Mouse (Mus musculus) neural tube, embryonic 11.5 days (tissue): ENCODE measurements around the gene Ugt1a8. TPM values are rescaled to one million over a fixed set of nuclear protein-coding genes. Genes with fewer than 3 reads are reported as not detected.
"Not testable (repeated sequence)": the region's sequence is repeated elsewhere in the genome, so short reads cannot be mapped to it uniquely, and the experiment has no call there.

Source experiments
- ATAC-seq: fragments of 200-750 bp; cut with Nextera tagmentation; 2 replicates; pipeline ENCODE4 v1.8.0; 2017; ENCODE audit warnings: moderate number of reproducible peaks, mild to moderate bottlenecking, moderate TSS enrichment, moderate library complexity; ENCODE audit not compliant: insufficient read depth, low FRiP score, low TSS enrichment
- DNase-seq: peaks from one replicate; pipeline ENCODE4 v3.0.0-alpha.2; 2015; ENCODE audit warnings: low spot score
- H3K27ac ChIP-seq: fragments of 300-500 bp; sonication (generic); 2 replicates; pipeline ENCODE4 v1.5.1; 2014; ENCODE audit warnings: low read depth, mild to moderate bottlenecking, low read length
- H3K27me3 ChIP-seq: fragments of 300-500 bp; sonication (generic); 2 replicates; pipeline ENCODE4 v1.6.1; 2014; ENCODE audit warnings: mild to moderate bottlenecking, low read length, mixed read lengths; ENCODE audit not compliant: control insufficient read depth, insufficient read depth
- H3K36me3 ChIP-seq: fragments of 300-500 bp; sonication (generic); 2 replicates; pipeline ENCODE4 v1.6.1; 2014; ENCODE audit warnings: mild to moderate bottlenecking, low read length, moderate library complexity, mixed read lengths; ENCODE audit not compliant: control insufficient read depth, insufficient read depth
- H3K4me1 ChIP-seq: fragments of 300-500 bp; sonication (generic); 2 replicates; pipeline ENCODE4 v1.6.1; 2014; ENCODE audit warnings: low read length, mixed read lengths; ENCODE audit not compliant: control insufficient read depth, insufficient read depth
- H3K4me2 ChIP-seq: fragments of 300-500 bp; sonication (generic); 2 replicates; pipeline ENCODE4 v1.6.1; 2014; ENCODE audit warnings: low read depth, mild to moderate bottlenecking, moderate library complexity
- H3K4me3 ChIP-seq: fragments of 300-500 bp; sonication (generic); 2 replicates; pipeline ENCODE4 v1.5.1; 2014; ENCODE audit warnings: low read depth, low read length
- H3K9ac ChIP-seq: fragments of 300-500 bp; sonication (generic); 2 replicates; pipeline ENCODE4 v1.6.1; 2014; ENCODE audit warnings: mild to moderate bottlenecking, low read length
- H3K9me3 ChIP-seq: fragments of 300-500 bp; sonication (generic); 2 replicates; pipeline ENCODE4 v1.6.1; 2016; ENCODE audit warnings: low read length; ENCODE audit not compliant: control insufficient read depth
- WGBS: fragments of 180-500 bp; shearing (Covaris S2); extraction: QIAGEN DNeasy Blood & Tissue Kit; methylation state at CpG from one replicate; pipeline ENCODE4 v1.1.7; 2014; 5-methylcytosine and 5-hydroxymethylcytosine counted together
- polyA plus RNA-seq: library from polyadenylated mRNA; unstranded; fragments of >200 nt; fragmentation: Nextera tagmentation; extraction: Ambion mirVana; gene quantifications from 2 replicates; pipeline ENCODE4 v1.2.1, GENCODE M21; 2014

Ugt1a8 gene
- polyA plus RNA-seq, result not detected in 2 replicates

DNA sequence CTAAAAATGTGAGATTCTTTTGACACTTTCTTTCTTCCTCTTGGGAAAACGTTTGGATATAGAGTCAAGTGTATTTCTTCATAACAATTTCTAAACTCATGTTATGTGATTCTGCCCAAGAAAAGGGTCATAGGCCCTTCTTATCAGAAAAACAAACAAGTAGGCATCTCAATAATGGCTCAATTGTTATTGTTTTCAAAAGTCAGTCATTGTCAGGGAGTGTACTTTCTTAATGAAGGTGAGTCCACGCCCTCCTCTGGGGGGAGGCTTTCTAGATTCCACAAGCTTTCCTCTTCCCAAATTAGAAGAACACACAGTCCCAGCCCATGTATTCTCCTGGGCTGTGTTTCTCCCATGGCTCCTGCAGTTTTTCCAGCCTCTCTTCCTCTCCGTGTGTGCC is at the start of gene Ugt1a8:
Gene Ugt1a8 (plus strand): TSS at position 301 of the 400 bp plus-strand sequence.
- 79% methylated on average over 3 of the region's 3 CpGs for WGBS

GRCm38 (mm10) chr1:88043044-88043443 is 44.6 kb upstream of the Ugt1a8 start:
- 89% methylated on average over 1 of the region's 2 CpGs for WGBS
- not testable (repeated sequence) for H3K9me3 ChIP-seq, H3K4me2 ChIP-seq, H3K27ac ChIP-seq, DNase-seq, H3K27me3 ChIP-seq, H3K4me1 ChIP-seq, H3K4me3 ChIP-seq, H3K9ac ChIP-seq, ATAC-seq, H3K36me3 ChIP-seq

More for the DNA sequence above, at the start of gene Ugt1a8:
- no peak for DNase-seq
- Histone ChIP-seq H3K4me2 (no peak within 1 kb of the TSS), H3K27me3 (no peaks in the 10 kb centered on the region), H3K4me1 (no peaks in the 10 kb centered on the region), H3K27ac (no peak within 1 kb of the TSS), H3K4me3 (no peak within 1 kb of the TSS), H3K9me3 (no peaks in the 10 kb centered on the region), H3K9ac (no peak within 1 kb of the TSS), H3K36me3 (no peaks in the 10 kb centered on the region)
- ATAC-seq, result no peak

DNA sequence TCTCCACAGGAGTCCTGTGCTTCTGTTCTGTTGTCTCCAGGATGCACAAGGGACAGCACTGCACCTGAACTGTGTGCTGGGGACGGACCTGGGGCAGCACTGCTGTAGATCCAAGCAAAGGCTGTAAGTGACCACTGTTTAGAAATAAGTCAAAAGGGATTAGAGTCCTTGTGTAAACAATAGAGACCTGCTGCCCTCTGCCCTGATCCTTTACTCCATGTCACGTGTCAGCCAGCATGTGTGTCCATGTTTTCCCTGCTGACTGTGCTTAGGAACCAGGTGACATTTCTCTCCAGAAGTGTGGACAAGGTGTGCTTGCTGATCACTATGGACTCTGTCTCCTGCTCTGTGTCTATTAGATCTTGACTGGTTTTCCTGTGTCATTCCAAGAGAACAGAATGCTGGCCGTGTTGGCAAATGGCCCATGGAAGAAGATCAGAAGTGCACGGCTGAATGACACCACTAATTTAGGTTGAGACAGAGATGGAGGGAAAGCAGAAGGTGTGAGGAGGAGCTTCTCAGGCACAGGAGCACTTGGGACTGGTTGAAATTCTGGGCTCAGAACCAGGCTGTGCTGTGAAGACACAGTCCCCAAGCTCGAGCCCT is 42.7 kb upstream of the Ugt1a8 start:
- H3K4me1 ChIP-seq, H3K9me3 ChIP-seq, ATAC-seq, H3K4me3 ChIP-seq, H3K27ac ChIP-seq, H3K4me2 ChIP-seq, H3K9ac ChIP-seq, H3K36me3 ChIP-seq, DNase-seq, H3K27me3 ChIP-seq: not testable (repeated sequence)
- WGBS, result 78% methylated on average over 3 of the region's 5 CpGs

DNA sequence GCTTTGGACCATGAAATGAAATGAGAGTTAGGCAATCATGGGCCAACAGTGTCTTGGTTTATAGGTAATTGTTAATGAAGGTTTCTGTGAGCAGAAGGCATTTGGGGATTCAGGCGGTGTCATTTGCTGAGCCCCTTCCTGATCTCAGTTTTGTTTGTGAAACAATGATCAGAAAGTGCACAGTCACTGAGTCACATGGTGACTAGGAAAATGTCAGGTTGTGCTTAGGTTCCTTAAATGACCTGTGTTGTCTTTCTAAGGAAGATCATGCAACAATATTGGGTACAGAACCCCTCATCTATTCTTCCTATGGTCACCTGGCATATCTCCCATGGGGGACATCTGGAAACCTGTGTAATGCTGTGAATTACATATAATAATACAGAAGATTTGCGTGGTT is 40.2 kb upstream of the Ugt1a8 start:
- H3K4me2 ChIP-seq, DNase-seq, H3K9ac ChIP-seq, H3K36me3 ChIP-seq, H3K4me1 ChIP-seq, H3K9me3 ChIP-seq, H3K27ac ChIP-seq, H3K4me3 ChIP-seq, ATAC-seq, H3K27me3 ChIP-seq: not testable (repeated sequence)
- WGBS, result 91% methylated on average over 2 of the region's 2 CpGs

GRCm38 (mm10) chr1:88055088-88055487 is 32.5 kb upstream of the Ugt1a8 start, which contains the start of gene Ugt1a10:
TSS of gene Ugt1a10 (plus strand) at chr1:88055388.
- ATAC-seq, result no peak
- Histone ChIP-seq H3K9me3 (no peaks in the 10 kb centered on the region), H3K4me2 (no peak within 1 kb of the TSS), H3K4me1 (no peaks in the 10 kb centered on the region), H3K27ac (no peak within 1 kb of the TSS), H3K9ac (no peak within 1 kb of the TSS), H3K27me3 (no peaks in the 10 kb centered on the region), H3K36me3 (no peaks in the 10 kb centered on the region), H3K4me3 (no peak within 1 kb of the TSS)
- DNase-seq, result no peak
- 79% methylated on average over 1 of the region's 1 CpGs for WGBS

DNA sequence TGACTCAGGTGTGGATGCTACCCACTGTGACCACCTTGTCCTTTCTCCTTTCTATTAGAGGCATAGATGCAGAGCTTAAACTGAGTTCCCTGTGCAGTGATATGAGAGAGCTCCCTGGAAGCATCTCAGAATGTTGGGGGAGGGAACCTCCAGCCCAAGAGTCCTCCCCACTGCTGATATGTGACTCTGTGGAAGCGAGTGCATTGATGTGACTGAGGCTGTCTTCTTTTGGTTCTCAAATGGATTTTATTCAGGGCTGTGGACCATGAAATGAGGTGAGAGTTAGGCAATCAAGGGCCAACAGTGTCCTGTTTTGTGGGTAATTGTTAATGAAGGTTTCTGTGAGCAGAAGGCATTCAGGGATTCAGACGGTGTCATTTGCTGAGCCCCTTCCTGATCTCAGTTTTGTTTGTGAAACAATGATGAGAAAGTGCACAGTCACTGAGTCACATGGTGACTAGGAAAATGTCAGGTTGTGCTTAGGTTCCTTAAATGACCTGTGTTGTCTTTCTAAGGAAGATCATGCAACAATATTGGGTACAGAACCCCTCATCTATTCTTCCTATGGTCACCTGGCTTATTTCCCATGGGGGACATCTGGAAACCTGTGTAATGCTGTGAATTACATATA is 21.0 kb upstream of the Ugt1a8 start:
- not testable (repeated sequence) for H3K4me1 ChIP-seq, H3K4me2 ChIP-seq, ATAC-seq, H3K9ac ChIP-seq, H3K4me3 ChIP-seq, DNase-seq, H3K9me3 ChIP-seq, H3K36me3 ChIP-seq, H3K27ac ChIP-seq, H3K27me3 ChIP-seq
- 79% methylated on average over 1 of the region's 2 CpGs for WGBS

GRCm38 (mm10) chr1:88070495-88070894 is 17.1 kb upstream of the Ugt1a8 start, which contains the start of gene Ugt1a9:
TSS of gene Ugt1a9 (plus strand) at chr1:88070800.
- DNase-seq (no peak), ATAC-seq (no peak)
- Histone ChIP-seq H3K9ac (no peak within 1 kb of the TSS), H3K27me3 (no peaks in the 10 kb centered on the region), H3K4me1 (no peaks in the 10 kb centered on the region), H3K9me3 (no peaks in the 10 kb centered on the region), H3K36me3 (no peaks in the 10 kb centered on the region), H3K27ac (no peak within 1 kb of the TSS), H3K4me2 (no peak within 1 kb of the TSS), H3K4me3 (no peak within 1 kb of the TSS)
- 87% methylated on average over 2 of the region's 2 CpGs for WGBS

GRCm38 (mm10) chr1:88070902-88071301 is 16.7 kb upstream of the Ugt1a8 start:
- Histone ChIP-seq H3K4me2 (no peak overlapping the region), H3K4me1 (no peaks in the 10 kb centered on the region), H3K27ac (no peak overlapping the region), H3K9me3 (no peaks in the 10 kb centered on the region), H3K4me3 (no peak overlapping the region), H3K9ac (no peak overlapping the region), H3K27me3 (no peaks in the 10 kb centered on the region), H3K36me3 (no peaks in the 10 kb centered on the region)
- WGBS, result 82% methylated on average over 4 of the region's 4 CpGs
- DNase-seq, result no peak
- ATAC-seq, result no peak

DNA sequence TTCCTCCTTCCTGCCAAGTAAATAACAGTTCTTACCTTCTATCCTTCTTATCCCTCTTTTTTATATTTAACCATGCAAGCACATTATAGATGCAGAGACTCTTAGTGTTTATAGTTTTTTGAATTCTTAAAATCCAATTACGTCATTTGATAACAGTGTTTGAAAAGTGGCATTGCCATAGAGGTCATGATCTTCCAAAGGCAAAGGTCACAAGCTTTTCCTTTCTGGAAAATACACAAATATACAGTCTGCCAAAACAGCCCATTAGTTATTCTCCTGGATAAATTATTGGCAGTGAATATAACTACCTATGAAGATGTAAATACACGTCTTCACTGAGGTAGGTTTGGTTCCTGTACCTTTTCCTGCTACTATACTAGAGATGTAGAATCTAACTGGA is 13.1 kb upstream of the Ugt1a8 start:
- no peaks in the 10 kb centered on the region for H3K4me1 ChIP-seq
- H3K36me3 ChIP-seq, result no peaks in the 10 kb centered on the region
- H3K4me3 ChIP-seq, result no peak overlapping the region
- no peaks in the 10 kb centered on the region for H3K27me3 ChIP-seq
- no peak overlapping the region for H3K9ac ChIP-seq
- no peak for DNase-seq
- H3K4me2 ChIP-seq, result no peak overlapping the region
- H3K9me3 ChIP-seq, result no peaks in the 10 kb centered on the region
- no peak for ATAC-seq
- 90% methylated on average over 2 of the region's 2 CpGs for WGBS
- no peak overlapping the region for H3K27ac ChIP-seq
